Mouse (Mus musculus) limb, embryonic 15.5 days (tissue): Measurements from ENCODE around the gene Higd1a. TPM values are rescaled to one million over a fixed set of nuclear protein-coding genes. Genes with fewer than 3 reads are reported as not detected.

Source experiments
- ATAC-seq: fragments of 200-750 bp; cut with Nextera tagmentation; 2 replicates; pipeline ENCODE4 v1.8.0; 2017; ENCODE audit warnings: low read depth, moderate TSS enrichment; ENCODE audit not compliant: insufficient number of reproducible peaks, low FRiP score, low TSS enrichment
- H3K27ac ChIP-seq: fragments of 300-500 bp; sonication (generic); 2 replicates; pipeline ENCODE4 v1.5.1; 2015; ENCODE audit warnings: moderate library complexity, mild to moderate bottlenecking, inconsistent platforms
- H3K27me3 ChIP-seq: fragments of 300-500 bp; sonication (generic); 2 replicates; pipeline ENCODE4 v1.6.1; 2015; ENCODE audit warnings: inconsistent platforms
- H3K36me3 ChIP-seq: fragments of 300-500 bp; sonication (generic); 2 replicates; pipeline ENCODE4 v1.6.1; 2015; ENCODE audit warnings: inconsistent platforms
- H3K4me1 ChIP-seq: fragments of 300-500 bp; sonication (generic); 2 replicates; pipeline ENCODE4 v1.6.1; 2015; ENCODE audit warnings: inconsistent platforms
- H3K4me2 ChIP-seq: fragments of 300-500 bp; sonication (generic); 2 replicates; pipeline ENCODE4 v1.6.1; 2015; ENCODE audit warnings: mild to moderate bottlenecking, inconsistent platforms
- H3K4me3 ChIP-seq: fragments of 300-500 bp; sonication (generic); 2 replicates; pipeline ENCODE4 v1.5.1; 2015; ENCODE audit warnings: mild to moderate bottlenecking, inconsistent platforms
- H3K9ac ChIP-seq: fragments of 300-500 bp; sonication (generic); 2 replicates; pipeline ENCODE4 v1.6.1; 2015; ENCODE audit warnings: inconsistent platforms
- H3K9me3 ChIP-seq: fragments of 300-500 bp; sonication (generic); 2 replicates; pipeline ENCODE4 v1.6.1; 2016; ENCODE audit warnings: inconsistent platforms
- WGBS: fragments of 180-500 bp; shearing (Covaris S2); methylation state at CpG from one replicate; pipeline ENCODE4 v1.1.7; 2015; 5-methylcytosine and 5-hydroxymethylcytosine counted together
- polyA plus RNA-seq: library from polyadenylated mRNA; unstranded; fragments of >200 nt; fragmentation: Nextera tagmentation; extraction: Ambion mirVana; gene quantifications from 2 replicates; pipeline ENCODE4 v1.2.1, GENCODE M21; 2015

Gene Higd1a
- polyA plus RNA-seq, 1 experiment from 2014 or later = 347 TPM

- Histone ChIP-seq H3K27ac (no peak overlapping the region), H3K36me3 (no peaks in the 10 kb centered on the region), H3K4me3 (no peak overlapping the region), H3K4me2 (no peak overlapping the region), H3K27me3 (no peaks in the 10 kb centered on the region), H3K9me3 (no peaks in the 10 kb centered on the region), H3K4me1 (peaks cover 7% of the 10 kb centered on the region), H3K9ac (no peak overlapping the region)
- ATAC-seq = no peak
- 69% methylated on average over 3 of the region's 3 CpGs for WGBS
Observed at GRCm38 (mm10) chr9:121808511-121808910, 49.7 kb downstream of the Higd1a start.

GRCm38 (mm10) chr9:121807947-121808346 is 50.2 kb downstream of the Higd1a start:
- ATAC-seq = no peak
- no peak overlapping the region for H3K27ac ChIP-seq
- WGBS = 57% methylated on average over 7 of the region's 7 CpGs

GRCm38 (mm10) chr9:121807546-121807945 is 50.6 kb downstream of the Higd1a start:
- no peaks in the 10 kb centered on the region for H3K36me3 ChIP-seq
- no peak overlapping the region for H3K27ac ChIP-seq
- peaks cover 7% of the 10 kb centered on the region for H3K4me1 ChIP-seq
- H3K4me2 ChIP-seq = no peak overlapping the region
- ATAC-seq = no peak
- H3K27me3 ChIP-seq = no peaks in the 10 kb centered on the region
- H3K9ac ChIP-seq = no peak overlapping the region
- 53% methylated on average over 1 of the region's 1 CpGs for WGBS
- no peak overlapping the region for H3K4me3 ChIP-seq
- no peaks in the 10 kb centered on the region for H3K9me3 ChIP-seq

More at GRCm38 (mm10) chr9:121807947-121808346, 50.2 kb downstream of the Higd1a start:
- H3K4me1 ChIP-seq = peaks cover 7% of the 10 kb centered on the region
- no peaks in the 10 kb centered on the region for H3K9me3 ChIP-seq
- H3K4me2 ChIP-seq = no peak overlapping the region
- no peaks in the 10 kb centered on the region for H3K27me3 ChIP-seq
- H3K36me3 ChIP-seq = no peaks in the 10 kb centered on the region
- H3K4me3 ChIP-seq = no peak overlapping the region
- no peak overlapping the region for H3K9ac ChIP-seq

DNA sequence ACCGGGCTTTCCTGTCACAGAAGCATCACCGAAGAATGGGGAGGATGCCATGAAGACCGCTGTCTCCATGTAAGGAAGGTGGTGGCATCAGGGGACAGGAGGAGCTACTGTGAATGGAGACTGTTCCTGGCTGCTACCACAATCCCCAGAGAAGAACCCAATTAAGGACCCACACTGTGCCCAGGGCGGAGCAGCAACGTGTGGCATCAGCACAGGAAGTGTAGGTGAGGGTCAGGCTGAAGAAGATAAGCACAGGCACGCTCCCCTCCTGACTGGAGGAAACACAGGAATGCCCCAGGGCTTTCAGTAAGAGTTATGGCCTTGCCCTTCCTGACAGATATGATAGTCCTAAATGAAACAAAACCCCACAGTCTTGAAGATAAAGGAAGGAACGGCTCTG is 55.4 kb downstream of the Higd1a start:
- ATAC-seq = no peak
- no peak overlapping the region for H3K4me3 ChIP-seq
- peaks cover 3% of the 10 kb centered on the region; the same call in 1 of the 2 replicates for H3K4me1 ChIP-seq
- no peak overlapping the region for H3K9ac ChIP-seq
- H3K27me3 ChIP-seq = no peaks in the 10 kb centered on the region
- no peak overlapping the region for H3K27ac ChIP-seq
- H3K4me2 ChIP-seq = no peak overlapping the region
- H3K9me3 ChIP-seq = no peaks in the 10 kb centered on the region
- 48% methylated on average over 7 of the region's 7 CpGs for WGBS
- no peaks in the 10 kb centered on the region for H3K36me3 ChIP-seq

DNA sequence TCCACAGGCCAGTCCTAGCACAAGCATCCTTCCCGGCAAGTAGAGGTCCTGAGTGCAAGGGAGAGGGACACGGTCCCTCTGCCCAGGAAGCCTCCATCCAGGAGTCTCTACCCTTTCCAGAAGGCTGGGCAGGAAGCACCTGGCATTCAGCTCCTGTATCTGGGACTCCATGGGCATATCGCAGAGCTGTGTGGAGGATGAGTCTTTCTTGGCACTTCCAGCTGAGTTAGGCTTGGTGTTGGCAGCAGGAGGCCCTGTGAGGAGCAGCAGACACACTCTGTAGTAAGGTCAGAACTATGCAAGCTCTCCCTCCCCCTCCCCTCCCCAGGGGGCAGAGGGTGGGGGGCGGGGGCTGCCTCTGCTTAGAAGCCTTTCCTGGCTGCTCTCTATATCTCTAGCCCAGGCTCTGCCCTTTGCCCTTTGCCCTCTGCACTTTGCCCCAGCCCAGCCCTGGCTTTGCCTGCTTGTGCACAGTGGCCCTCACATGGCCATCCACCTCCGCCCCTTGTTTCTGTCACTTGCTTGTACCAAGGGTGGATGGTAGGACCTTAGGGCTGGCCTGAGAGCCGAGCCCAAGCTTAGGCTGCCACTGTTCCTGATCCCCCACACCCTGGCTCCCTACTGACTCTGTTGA is 59.2 kb downstream of the Higd1a start:
- no peak for ATAC-seq
- Histone ChIP-seq H3K4me3 (no peak overlapping the region), H3K36me3 (no peaks in the 10 kb centered on the region), H3K9ac (no peak overlapping the region), H3K27ac (no peak overlapping the region), H3K4me1 (peaks cover 8% of the 10 kb centered on the region; the same call in 1 of the 2 replicates), H3K4me2 (no peak overlapping the region), H3K27me3 (no peaks in the 10 kb centered on the region), H3K9me3 (no peaks in the 10 kb centered on the region)
- WGBS = 49% methylated on average over 6 of the region's 6 CpGs

Other genes starting within 250 kb of the Higd1a start
- gene Lyzl4, start 216.3 kb downstream of the Higd1a start, polyA plus RNA-seq = 0.24 and 0.48 TPM in 2 replicates
- gene Vipr1, start 215.6 kb downstream of the Higd1a start, polyA plus RNA-seq = 0.47 and 0.60 TPM in 2 replicates
- gene Sec22c, start 152.9 kb downstream of the Higd1a start, polyA plus RNA-seq = 11.7 and 12.2 TPM in 2 replicates
- gene Ss18l2, start 148.0 kb downstream of the Higd1a start, polyA plus RNA-seq = 117 and 119 TPM in 2 replicates
- gene Nktr, start 139.2 kb downstream of the Higd1a start, polyA plus RNA-seq = 68.1 and 76.9 TPM in 2 replicates
- gene Zfp651, start 99.0 kb downstream of the Higd1a start, polyA plus RNA-seq = 16.2 and 29.6 TPM in 2 replicates
- gene Klhl40, start 80.8 kb downstream of the Higd1a start, polyA plus RNA-seq = 14.0 and 35.3 TPM in 2 replicates
- 1.4 and 5.5 TPM in 2 replicates for gene Hhatl, start 65.9 kb downstream of the Higd1a start, polyA plus RNA-seq
- gene Ccdc13, start 18.9 kb downstream of the Higd1a start, polyA plus RNA-seq = 0.35 and 0.46 TPM in 2 replicates
- gene Ackr2, start 40.0 kb upstream of the Higd1a start, polyA plus RNA-seq = 0.51 and 0.92 TPM in 2 replicates
- gene Cyp8b1, start 57.9 kb upstream of the Higd1a start, polyA plus RNA-seq = not detected in 2 replicates
- 7.6 and 10.0 TPM in 2 replicates for gene Fam198a, start 92.6 kb upstream of the Higd1a start, polyA plus RNA-seq
- gene Pomgnt2, start 138.7 kb upstream of the Higd1a start, polyA plus RNA-seq = 20.5 and 20.7 TPM in 2 replicates